Mouse (Mus musculus): ENCODE measurements at regions not wholly inside any gene's neighbourhood (a gene's known extent, or its start where the extent isn't known, plus 50 kb on each side); places are given as distances from the start of the nearest gene placed in this dataset.

- no peak for TF ChIP-seq POLR2A (IDR thresholded peaks at IDR 0.05; ENCODE audit: low read depth, low read length)
- no peak for TF ChIP-seq CTCF (IDR thresholded peaks at IDR 0.05; ENCODE audit: borderline replicate concordance, insufficient read depth, low read length)
Measured at GRCm38 (mm10) chr10:17403899-17404298, 319.1 kb upstream of the Cited2 start.
